Mouse (Mus musculus) cerebellum, adult 11-12 months (tissue): ENCODE measurements around the gene Ust.
A peak's percentile ranks its signal among the peaks of the same experiment; 100 is the strongest.

Experiments
- DNase-seq: peaks from one replicate; pipeline ENCODE4 v3.0.0; 2022

Gene Ust

GRCm38 (mm10) chr10:8309435-8309834, 209.2 kb downstream of the Ust start:
- DNase-seq: peak; percentile 1

- peak; percentile 55 for DNase-seq
Measured at GRCm38 (mm10) chr10:8304211-8304610, 214.4 kb downstream of the Ust start.

GRCm38 (mm10) chr10:8299166-8299565, 219.5 kb downstream of the Ust start:
- DNase-seq: peak; percentile 45

GRCm38 (mm10) chr10:8297214-8297613, 221.4 kb downstream of the Ust start:
- DNase-seq: peak; percentile 0

- peak; percentile 15 for DNase-seq
Measured at GRCm38 (mm10) chr10:8290661-8291060, 228.0 kb downstream of the Ust start.

GRCm38 (mm10) chr10:8287350-8287791, 231.3 kb downstream of the Ust start:
- peak; percentile 81 for DNase-seq

- peak; percentile 48 for DNase-seq
Measured at GRCm38 (mm10) chr10:8283991-8284390, 234.6 kb downstream of the Ust start.

- DNase-seq: no peak
Measured at GRCm38 (mm10) chr10:8277094-8277493, 241.5 kb downstream of the Ust start.

- DNase-seq: no peak
Measured at GRCm38 (mm10) chr10:8269681-8270080, 248.9 kb downstream of the Ust start.

GRCm38 (mm10) chr10:8259716-8260115, 258.9 kb downstream of the Ust start:
- no peak for DNase-seq

GRCm38 (mm10) chr10:8250005-8250404, 268.6 kb downstream of the Ust start:
- no peak for DNase-seq

- peak; percentile 32 for DNase-seq
Measured at GRCm38 (mm10) chr10:8242336-8242735, 276.3 kb downstream of the Ust start.

- DNase-seq: no peak
Measured at GRCm38 (mm10) chr10:8240703-8241102, 277.9 kb downstream of the Ust start.

GRCm38 (mm10) chr10:8240242-8240641, 278.4 kb downstream of the Ust start:
- DNase-seq: peak; percentile 59

- DNase-seq: no peak
Measured at GRCm38 (mm10) chr10:8236780-8237571, 281.6 kb downstream of the Ust start.

- peak; percentile 35 for DNase-seq
Measured at GRCm38 (mm10) chr10:8233148-8233901, 285.3 kb downstream of the Ust start.

GRCm38 (mm10) chr10:8232535-8232934, 286.1 kb downstream of the Ust start:
- DNase-seq: no peak

GRCm38 (mm10) chr10:8228375-8228743, 290.3 kb downstream of the Ust start:
- DNase-seq: no peak

- DNase-seq: peak; percentile 68
Measured at GRCm38 (mm10) chr10:8227705-8228374, 290.8 kb downstream of the Ust start.

GRCm38 (mm10) chr10:8226650-8227049, 292.0 kb downstream of the Ust start:
- DNase-seq: no peak

- no peak for DNase-seq
Measured at GRCm38 (mm10) chr10:8224641-8225040, 294.0 kb downstream of the Ust start.

- no peak for DNase-seq
Measured at GRCm38 (mm10) chr10:8224046-8224445, 294.6 kb downstream of the Ust start.

GRCm38 (mm10) chr10:8216946-8217345, 301.7 kb downstream of the Ust start:
- no peak for DNase-seq

- no peak for DNase-seq
Measured at GRCm38 (mm10) chr10:8215181-8215580, 303.4 kb downstream of the Ust start.
